Mouse (Mus musculus) Patski (cell line): Measurements from ENCODE around the gene Actn2. TPM values are rescaled to one million over a fixed set of nuclear protein-coding genes. Genes with fewer than 3 reads are reported as not detected.

Experiments
- ATAC-seq: fragments of 100-300 bp; one replicate; pipeline ENCODE4 v1.8.0; 2021
- CTCF ChIA-PET: fragments of 350-600 bp; sonication (Branson Sonifier 250); formaldehyde crosslinking; loops from one replicate; lab custom pipeline; 2022; ENCODE audit warnings: inconsistent platforms; lab: Charles Lee
- POLR2A ChIA-PET: fragments of 350-600 bp; sonication (Branson Sonifier 250); formaldehyde crosslinking; loops from one replicate; lab custom pipeline; 2022; ENCODE audit warnings: antibody characterized with exemption, inconsistent platforms; lab: Charles Lee
- DNase-seq: peaks from one replicate; pipeline ENCODE4 v3.0.0-alpha.2; 2011; ENCODE audit warnings: low read depth, low spot score
- H3K27me3 ChIP-seq: fragments of 371-371 bp; one replicate; pipeline ENCODE4 v1.5.1; 2021
- CTCF ChIP-seq: fragments of 100-300 bp; IDR thresholded peaks from one replicate; pipeline ENCODE4 v1.5.1; 2021
- in situ Hi-C: fragments of 300-500 bp; cut with MboI; formaldehyde crosslinking; loops from 3 replicates; pipeline ENCODE4 v1.11.1; 2018; ENCODE audit warnings: low pct_unique_long_range_greater_than_20kb, mixed read lengths
- polyA plus RNA-seq: library from polyadenylated mRNA; unstranded; gene quantifications from one replicate; pipeline ENCODE4 v1.2.3, GENCODE M21; 2021

Actn2 gene
- 0.33 TPM for polyA plus RNA-seq

DNA sequence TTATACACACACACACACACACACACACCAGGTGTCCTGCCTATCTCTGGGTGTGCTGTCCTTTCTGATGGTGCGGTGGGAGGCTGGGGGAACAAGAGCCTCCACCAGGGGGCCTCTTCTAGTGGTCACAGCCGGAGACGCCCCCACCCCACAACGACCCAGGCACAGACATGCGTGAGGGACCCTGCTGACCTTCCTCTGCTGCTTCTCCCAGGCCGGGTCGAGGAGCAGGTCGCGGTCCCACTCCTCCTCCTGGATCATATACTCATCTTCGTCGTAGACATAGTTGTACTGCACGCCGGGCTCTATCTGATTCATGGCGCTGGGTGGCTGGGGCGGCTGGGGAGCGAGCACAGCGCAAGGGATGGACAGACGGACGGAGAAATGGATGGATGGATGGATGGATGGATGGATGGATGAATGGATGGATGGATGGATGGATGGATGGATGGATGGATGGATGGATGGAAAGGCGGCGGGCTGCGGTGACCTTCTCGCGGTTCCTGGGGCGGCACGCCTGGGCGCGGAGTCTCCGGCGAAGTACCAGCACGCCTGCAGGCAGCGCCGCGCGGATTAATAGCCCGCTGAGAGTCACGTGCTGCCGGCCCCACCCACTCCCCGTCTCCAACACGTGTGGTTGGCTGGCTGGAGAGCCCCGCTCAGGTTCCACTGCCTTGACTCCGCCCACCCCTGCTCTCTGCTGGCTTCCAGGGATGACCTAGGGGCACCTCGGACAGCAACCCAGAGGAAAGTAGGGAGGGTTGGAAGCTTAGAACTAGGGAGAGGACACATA, at the start of gene Actn2:
Gene Actn2, minus strand, starts transcription at position 578 of the 793 bp plus-strand sequence.
- no peak for TF ChIP-seq CTCF
- DNase-seq = no peak
- peaks cover 36% of the 10 kb centered on the region for H3K27me3 ChIP-seq
- in situ Hi-C loops = no loop called here
- POLR2A ChIA-PET = no interaction called here
- CTCF ChIA-PET = no interaction called here
- ATAC-seq = no peak

DNA sequence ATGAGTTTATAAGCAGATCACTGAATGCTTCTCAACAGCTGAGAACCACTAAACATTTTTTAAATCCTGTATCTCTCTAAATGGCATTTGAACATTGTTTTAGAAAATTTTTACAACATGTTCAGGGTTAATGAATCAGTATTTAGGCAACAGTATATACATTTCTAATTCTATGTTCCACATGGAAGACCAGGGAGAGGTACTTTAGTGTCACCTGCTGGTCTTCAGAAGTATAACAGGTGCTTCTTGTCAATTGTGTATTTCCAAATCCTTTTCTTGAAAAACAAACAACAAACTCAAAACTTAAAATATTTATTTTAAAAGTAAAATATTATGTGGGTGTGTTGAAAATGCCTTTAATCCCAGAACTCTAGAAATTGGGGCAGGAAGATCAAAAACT, 45.7 kb upstream of the Actn2 start:
- DNase-seq = no peak
- in situ Hi-C loops = loop anchor here (5.0 to 25.0 kb wide), 3 partner anchors 91 to 624 kb away; no protein-coding TSS in a partner anchor
- peaks cover 2% of the 10 kb centered on the region for H3K27me3 ChIP-seq
- POLR2A ChIA-PET = no interaction called here
- CTCF ChIA-PET = interaction anchor here (1.0 to 1.5 kb wide), 3 partner anchors 10 to 177 kb away, joined by 3 read pairs; no protein-coding TSS in a partner anchor
- no peak for ATAC-seq
- no peak for TF ChIP-seq CTCF

DNA sequence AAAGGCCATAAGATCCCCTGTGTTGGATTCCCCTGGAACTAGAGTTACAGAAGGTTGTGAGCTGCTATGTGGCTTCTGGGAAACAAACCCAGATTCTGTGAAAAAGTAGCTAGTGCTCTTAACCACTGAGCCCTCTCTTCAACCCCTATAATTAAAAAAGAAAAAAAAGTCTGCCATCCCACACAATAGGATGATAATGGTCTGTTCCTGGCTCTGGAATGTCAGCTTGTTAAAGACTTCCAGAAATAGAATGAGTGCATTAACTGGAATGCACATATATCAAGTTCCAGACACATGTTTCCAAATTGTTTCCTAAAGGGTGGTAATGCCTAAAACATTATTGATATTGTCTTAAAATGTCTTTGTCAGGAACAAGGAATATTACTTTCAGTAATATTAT, 44.2 kb upstream of the Actn2 start:
- DNase-seq (no peak), ATAC-seq (no peak)
- peaks cover under 1% of the 10 kb centered on the region for H3K27me3 ChIP-seq
- CTCF ChIA-PET = interaction anchor here (1.0 kb wide), 1 partner anchor 10 kb away, joined by 3 read pairs; the partner anchor contains the start of gene Heatr1
- POLR2A ChIA-PET = no interaction called here
- in situ Hi-C loops = loop anchor here (5.0 to 25.0 kb wide), 3 partner anchors 90 to 622 kb away; no protein-coding TSS in a partner anchor
- no peak for TF ChIP-seq CTCF

DNA sequence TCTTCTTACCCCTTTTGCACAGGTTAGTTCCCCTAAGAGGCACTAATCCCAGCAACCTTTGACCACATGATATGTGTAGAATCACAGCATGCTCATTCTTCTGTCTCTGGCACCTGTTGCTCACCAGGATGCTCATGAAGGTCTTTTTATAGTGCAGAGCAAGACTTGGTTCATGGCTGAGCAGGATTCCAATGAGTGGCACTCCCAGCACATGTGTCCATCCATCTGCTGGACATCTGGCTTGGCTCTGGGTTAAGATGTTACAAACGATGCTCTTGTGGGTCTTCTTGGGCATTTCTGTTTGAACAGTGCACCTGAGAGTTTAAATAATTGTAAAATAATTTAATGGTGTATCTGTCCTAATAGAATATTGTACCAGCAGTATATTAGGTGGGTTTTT, 36.2 kb upstream of the Actn2 start:
- no peak for DNase-seq
- CTCF ChIA-PET = interaction anchor here (0.7 to 1.2 kb wide), 2 partner anchors 9 to 134 kb away, joined by 3 read pairs; no protein-coding TSS in a partner anchor
- no peak for ATAC-seq
- no peak for TF ChIP-seq CTCF
- in situ Hi-C loops = loop anchor here (25.0 kb wide), 1 partner anchor 614 kb away; no protein-coding TSS in a partner anchor
- POLR2A ChIA-PET = no interaction called here
- peaks cover 5% of the 10 kb centered on the region for H3K27me3 ChIP-seq

DNA sequence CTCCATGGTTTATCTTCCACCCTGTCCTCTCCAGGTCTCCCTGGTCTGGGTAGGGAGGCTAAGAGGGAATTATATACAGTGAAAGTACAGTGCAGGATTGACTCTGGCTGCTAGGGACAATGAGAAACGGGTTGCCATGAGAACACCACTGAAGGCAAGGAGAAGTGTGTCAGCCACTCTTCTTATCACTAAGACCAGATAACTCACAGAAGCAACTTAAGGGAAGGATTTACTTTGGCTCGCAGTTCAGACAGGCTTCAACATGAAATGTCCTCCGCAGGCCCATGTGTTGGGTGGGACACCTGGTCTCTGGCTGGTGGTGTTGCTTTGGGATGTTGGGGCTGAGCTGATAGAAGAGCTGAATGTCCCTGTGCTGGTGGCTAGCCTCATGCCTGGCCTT, 32.2 kb upstream of the Actn2 start:
- no peak for TF ChIP-seq CTCF
- ChIA-PET CTCF (no interaction called here), POLR2A (no interaction called here)
- H3K27me3 ChIP-seq = peaks cover 5% of the 10 kb centered on the region
- no peak for ATAC-seq
- in situ Hi-C loops = no loop called here
- DNase-seq = no peak

DNA sequence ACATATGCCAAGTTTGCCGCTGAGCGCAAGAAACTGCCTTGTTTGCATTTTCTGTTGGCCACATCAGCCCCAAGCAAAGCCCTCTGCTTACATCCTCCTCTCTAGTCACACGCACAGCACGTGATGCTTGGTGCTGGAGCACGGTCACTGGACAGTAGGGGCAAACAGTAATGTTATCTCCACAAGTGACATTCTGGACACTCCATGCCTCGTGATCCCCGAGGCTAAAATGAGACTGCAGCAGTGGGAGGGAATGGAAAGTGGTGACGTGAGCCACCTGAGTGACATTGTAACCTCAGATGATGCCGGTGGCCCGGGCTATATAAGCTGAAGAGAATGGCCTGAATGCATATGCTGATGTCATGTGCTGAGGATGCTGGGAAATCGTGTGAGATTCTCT, 29.4 kb upstream of the Actn2 start:
- in situ Hi-C loops = no loop called here
- TF ChIP-seq CTCF = no peak
- POLR2A ChIA-PET = no interaction called here
- H3K27me3 ChIP-seq = no peaks in the 10 kb centered on the region
- ATAC-seq = no peak
- CTCF ChIA-PET = no interaction called here
- DNase-seq = no peak

DNA sequence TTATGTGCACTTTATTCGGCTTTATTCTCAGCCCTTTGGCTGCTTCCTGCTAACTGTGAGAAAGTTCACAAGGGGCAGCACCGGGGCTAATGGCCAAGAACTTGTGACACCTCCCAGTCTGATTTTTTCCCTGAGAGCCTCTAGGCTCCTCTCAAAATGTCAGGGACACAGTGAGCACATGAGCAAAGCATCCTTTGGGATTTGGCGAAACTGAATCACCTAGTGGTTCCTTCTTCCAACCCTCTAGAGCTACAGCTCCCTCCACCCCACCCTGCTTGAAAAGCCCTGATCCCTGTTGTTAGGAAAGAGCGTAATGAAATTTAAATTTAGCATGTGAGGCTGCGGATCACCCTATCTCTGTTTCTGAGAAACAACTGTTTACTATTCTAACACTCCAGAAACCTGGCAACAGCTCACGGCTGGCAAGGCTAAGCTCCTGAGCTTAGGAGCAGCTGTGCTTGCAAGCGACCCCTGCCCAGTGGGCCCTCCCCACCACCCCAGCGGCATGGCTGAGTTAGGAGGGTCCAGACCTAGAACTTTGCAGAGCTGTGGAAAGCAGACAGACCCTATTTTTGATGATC, 28.6 kb upstream of the Actn2 start:
- DNase-seq = no peak
- ChIA-PET CTCF (no interaction called here), POLR2A (no interaction called here)
- ATAC-seq = no peak
- no peak for TF ChIP-seq CTCF
- in situ Hi-C loops = no loop called here
- H3K27me3 ChIP-seq = no peaks in the 10 kb centered on the region

DNA sequence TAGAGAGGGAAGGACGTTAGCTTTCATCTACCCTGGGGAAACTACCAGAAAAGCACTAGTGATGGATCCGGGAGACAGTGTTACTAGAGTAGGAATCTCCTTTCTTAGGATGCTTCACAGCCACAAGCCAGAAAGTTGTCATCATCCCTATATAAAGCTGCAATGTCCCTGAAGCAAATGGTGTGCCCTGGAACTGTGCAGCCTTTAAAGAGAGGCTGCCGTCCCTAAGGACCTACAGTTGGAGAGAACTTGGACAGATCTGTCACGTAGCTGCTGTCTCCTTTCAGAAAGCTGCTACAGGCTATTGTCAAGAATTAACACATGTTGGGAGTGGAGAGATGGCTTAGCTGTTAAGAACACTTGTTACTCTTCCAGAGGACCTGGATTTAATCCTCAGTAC, 20.9 kb upstream of the Actn2 start:
- in situ Hi-C loops = no loop called here
- H3K27me3 ChIP-seq = peaks cover 2% of the 10 kb centered on the region
- DNase-seq (no peak), ATAC-seq (no peak)
- no peak for TF ChIP-seq CTCF
- POLR2A ChIA-PET = no interaction called here
- CTCF ChIA-PET = no interaction called here

DNA sequence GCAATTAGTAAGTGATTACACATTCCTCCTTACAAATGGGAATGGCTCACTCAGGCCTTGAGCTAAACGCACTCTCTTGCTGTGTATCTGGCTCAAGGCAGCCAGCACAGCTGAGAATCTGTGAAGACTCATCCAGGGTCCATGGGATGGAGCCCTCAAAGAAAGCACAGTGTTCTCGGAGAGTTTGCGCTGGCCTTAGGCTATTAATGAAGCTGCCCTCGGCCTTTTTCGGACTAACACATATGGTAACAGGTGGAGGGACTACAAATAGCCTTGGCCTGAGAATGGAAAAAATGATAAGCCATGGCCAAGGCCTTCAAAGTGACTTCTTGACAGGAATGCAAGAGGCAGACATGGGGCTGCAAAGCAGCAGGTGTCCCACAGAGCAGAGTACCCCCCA, 17.0 kb upstream of the Actn2 start:
- ChIA-PET POLR2A (no interaction called here), CTCF (no interaction called here)
- ATAC-seq (no peak), DNase-seq (no peak)
- no peak for TF ChIP-seq CTCF
- peaks cover 7% of the 10 kb centered on the region for H3K27me3 ChIP-seq
- in situ Hi-C loops = no loop called here

DNA sequence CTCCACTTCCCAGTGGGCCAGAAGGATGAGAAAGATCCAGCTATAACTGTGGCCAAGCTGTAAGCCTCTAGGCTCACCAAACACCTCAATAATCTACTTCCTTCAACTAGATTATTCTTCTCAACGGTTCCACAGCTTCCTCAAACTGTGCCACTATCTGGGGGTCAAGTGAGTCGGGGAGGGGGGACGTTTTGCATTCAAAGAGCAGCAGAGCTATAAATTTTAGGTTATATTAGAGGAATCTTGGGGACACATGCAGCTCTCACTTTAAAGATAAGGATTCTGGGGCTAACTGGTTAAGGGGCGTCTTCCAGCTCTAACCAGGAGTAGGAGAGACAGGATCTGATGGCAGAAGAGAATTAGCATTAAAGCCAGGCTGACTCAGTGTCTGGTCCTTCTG, 15.6 kb upstream of the Actn2 start:
- no peak for ATAC-seq
- peaks cover 13% of the 10 kb centered on the region for H3K27me3 ChIP-seq
- ChIA-PET POLR2A (no interaction called here), CTCF (interaction anchor here (0.7 kb wide), 1 partner anchor 679 kb away, joined by 3 read pairs; no protein-coding TSS in a partner anchor)
- in situ Hi-C loops = no loop called here
- no peak for TF ChIP-seq CTCF
- DNase-seq = no peak

DNA sequence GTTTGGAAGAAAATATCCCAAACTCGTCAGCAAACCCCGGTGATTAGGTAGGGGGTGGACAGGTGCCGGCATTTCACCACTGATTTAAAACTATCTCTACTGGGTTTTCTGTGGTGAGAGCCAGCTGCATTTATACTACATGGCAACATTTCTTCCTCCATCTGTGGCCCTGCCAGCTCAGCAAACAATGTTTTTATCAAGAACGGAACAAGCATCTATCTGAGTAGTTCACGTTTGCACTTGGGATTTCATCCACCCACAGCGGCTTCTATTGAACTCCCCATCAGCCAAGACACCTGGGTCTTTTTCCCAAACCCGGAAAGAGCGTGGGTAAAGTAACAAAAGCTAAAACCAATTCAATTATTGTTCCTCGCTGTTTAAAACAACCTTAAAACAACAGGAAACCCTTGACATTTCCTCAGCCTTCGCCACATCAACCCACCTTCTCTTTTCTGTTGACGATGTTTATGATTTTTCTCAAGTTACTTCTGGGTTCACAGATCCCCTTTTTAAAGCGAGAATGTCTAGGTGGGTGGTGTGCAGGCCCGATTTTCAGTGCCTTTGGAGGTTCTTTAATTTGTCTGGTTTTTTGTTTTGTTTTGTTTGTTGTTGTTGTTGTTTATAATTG, 8.8 kb upstream of the Actn2 start:
- CTCF ChIA-PET = no interaction called here
- POLR2A ChIA-PET = no interaction called here
- in situ Hi-C loops = no loop called here
- H3K27me3 ChIP-seq = peaks cover 34% of the 10 kb centered on the region
- no peak for TF ChIP-seq CTCF
- DNase-seq = no peak
- no peak for ATAC-seq
